Mouse (Mus musculus): ENCODE data around the gene Tenm2.

Gene Tenm2

DNA sequence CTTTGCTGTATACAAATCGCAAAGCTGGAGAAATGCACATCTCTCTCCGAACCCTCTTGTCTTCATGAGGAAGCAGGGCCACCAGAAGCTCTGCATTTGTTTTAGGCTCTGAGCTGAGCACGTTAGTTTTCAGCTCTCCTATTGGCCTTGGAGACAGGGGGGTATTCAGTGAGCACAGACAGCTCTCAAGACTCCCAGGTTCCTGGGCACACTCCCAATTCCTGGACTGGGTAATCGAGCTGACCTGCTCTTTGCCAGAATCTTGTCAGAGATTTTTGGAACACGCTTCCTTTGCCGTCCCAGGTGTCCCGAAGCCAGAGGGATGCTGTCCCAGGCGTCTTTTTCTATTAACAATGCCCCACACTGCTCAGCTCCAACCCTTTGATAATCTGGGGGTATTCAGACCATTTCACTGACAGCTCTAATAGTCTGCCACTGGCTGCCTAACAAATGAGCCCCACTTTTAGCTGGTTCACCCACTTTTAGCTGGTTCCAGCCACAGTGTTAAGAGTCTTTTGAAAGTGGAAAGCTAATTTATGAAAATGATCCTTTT is 1161.7 kb downstream of the Tenm2 start:
- DNase-seq (ENCODE audit: inconsistent age in 2 of 2, low spot score in 1 of 2): no peak

DNA sequence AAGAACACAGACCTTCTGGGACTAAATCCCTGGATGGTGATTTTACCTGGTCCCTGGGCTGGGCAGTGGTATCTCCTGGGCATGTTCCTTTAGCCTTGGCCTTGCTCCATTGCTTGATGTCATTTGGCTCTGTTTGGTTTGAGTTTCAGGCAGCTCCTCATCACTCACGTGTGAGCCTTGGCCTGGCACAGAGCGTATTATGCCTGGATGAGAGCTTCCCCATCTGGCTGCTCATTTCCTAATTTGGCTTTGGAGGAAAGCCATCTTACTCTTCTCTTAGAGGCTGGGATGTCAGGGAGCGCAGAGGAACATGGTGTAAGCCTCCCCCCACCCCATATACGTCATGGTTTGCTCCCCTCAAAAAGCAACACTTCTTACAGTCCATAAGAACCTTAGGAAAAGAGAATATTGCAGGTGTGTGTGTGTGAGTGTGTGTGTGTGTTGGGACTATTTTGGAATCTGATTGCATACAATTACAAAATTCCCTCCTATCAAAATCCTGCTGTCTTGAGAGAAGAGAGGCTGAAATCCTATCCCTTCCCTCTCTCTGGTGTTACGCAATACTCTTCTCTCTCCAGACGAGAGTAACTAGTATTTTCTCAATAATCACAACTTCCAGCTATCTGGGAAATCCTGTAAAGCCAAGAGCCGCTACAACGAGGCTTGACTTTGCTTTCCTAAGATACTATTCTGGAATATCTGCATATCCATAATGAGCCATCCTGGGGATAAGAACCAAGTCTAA is 1162.5 kb downstream of the Tenm2 start:
- no peak for DNase-seq (ENCODE audit: inconsistent age in 2 of 2, low spot score in 1 of 2)

DNA sequence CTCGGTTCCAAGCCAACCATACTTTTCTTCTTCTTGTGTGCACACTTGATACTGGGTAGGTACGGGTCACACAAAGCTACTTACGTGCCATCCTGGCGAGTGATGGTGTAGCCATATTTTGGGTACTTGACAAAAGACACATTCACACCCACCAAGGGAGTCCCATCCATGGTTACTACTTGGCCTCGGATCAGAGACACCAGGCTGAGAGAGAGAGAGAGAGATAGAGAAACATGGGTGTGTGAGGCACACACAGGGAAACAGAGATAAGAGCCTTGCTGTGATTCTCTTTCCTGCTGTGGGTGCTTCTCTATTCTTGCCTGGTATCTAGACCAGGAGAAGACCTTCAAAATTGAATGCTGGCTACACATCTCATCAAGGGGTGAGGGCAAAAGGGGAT is 1163.1 kb downstream of the Tenm2 start:
- no peak for DNase-seq (ENCODE audit: inconsistent age in 2 of 2, low spot score in 1 of 2)

DNA sequence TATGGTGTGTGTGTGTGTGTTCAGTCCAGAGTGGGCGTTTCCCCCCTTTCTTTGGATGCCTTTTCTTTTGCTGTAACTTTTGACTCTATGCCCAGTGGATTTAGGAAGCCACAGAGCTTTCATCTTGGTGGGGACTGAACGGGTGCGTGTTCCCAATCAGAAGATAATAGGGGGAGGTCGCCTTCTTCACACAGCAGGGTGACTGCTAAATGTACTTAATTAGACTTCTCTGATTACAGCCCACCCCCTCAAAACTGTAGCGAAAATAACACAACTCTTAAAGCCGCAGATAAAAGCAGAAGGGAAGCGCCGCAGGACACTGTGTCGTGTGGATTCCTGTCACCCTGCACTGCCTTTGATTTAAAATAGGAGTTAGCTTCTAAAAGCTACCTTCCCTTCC is 1163.7 kb downstream of the Tenm2 start:
- no peak for DNase-seq (ENCODE audit: inconsistent age in 2 of 2, low spot score in 1 of 2)

DNA sequence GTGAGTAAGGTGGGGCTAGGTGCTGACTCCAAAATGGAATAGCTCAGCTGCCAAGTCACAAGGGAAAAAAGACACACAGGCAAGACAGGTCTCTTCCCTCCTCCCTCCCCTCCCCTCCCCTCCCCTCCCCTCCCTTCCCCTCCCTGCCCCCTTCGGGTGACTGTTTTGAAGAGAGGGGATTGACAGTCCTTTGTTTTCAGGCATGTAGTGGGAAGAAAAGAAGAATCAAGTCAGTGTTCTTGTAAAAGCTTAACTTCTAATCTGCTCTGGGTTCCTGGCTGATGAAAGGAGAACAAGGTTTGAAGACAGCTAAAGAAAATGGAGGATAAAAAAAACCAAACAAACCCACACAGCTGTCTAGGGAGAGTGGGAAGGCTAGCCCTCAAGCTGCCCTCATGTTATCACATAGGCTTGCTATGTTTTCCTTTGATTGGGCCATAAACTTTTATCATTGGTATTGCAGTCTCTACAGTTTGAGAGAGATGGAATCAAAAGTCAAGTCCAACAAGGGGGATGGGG is 1176.4 kb downstream of the Tenm2 start:
- no peak for DNase-seq (ENCODE audit: inconsistent age in 2 of 2, low spot score in 1 of 2)

DNA sequence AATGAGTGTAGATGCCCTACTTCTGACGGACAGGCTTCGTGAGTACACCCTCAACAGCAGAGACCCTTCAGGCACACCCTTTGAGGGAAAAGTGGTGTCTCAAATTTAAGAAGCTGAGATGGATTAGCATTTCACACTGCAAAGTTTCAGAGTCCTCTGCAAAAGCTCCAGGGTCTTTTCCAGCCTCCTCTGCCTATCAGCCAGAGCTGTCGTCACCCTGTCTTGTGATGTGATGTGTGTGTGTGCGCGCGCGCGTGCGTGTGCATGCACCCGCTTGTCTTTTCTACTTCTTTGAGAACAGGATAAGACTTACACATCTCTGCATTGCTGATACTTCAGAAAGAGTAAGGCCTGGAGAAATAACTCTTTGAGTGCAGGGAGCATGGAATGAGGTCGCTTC is 1179.2 kb downstream of the Tenm2 start:
- no peak for DNase-seq (ENCODE audit: inconsistent age in 2 of 2, low spot score in 1 of 2)

DNA sequence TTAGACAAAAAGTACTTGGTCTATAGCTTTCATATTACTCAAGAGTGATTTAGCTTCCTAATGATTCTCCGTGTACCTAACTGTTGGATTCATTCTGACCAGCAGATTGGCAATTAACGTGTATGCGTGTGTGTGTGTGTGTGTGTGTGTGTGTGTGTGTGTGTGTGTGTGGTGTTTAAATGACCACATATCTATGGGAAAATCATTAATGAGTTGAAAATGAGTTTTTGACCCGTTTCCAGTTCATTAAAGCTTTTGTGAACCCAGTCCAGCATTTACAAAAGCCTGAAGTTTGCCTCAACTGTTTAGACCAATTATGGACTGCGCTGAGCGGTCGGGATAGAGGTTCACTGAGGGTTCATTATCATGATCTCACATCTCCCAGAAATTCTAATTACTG is 1181.4 kb downstream of the Tenm2 start:
- no peak for DNase-seq (ENCODE audit: inconsistent age in 2 of 2, low spot score in 1 of 2)

DNA sequence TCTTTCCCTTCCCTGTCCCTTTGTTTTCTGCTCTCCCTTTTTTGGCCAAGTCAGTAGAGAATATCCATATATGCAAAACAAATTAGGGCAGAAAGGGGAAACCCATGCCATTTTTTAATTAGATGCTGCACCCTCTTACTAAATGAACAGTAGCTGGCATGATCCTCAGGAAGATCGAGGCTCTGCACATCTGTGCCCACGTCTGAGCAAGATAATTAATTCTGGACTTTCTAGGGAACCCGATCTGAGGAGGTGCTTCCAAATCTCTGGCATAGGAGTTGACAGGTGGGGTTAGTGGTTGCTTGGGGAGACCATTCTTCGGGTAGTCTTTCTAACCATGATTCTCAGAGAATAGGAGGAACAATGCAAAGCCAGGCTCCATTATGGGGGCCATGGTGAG is 1182.3 kb downstream of the Tenm2 start:
- DNase-seq (ENCODE audit: inconsistent age in 2 of 2, low spot score in 1 of 2): no peak

DNA sequence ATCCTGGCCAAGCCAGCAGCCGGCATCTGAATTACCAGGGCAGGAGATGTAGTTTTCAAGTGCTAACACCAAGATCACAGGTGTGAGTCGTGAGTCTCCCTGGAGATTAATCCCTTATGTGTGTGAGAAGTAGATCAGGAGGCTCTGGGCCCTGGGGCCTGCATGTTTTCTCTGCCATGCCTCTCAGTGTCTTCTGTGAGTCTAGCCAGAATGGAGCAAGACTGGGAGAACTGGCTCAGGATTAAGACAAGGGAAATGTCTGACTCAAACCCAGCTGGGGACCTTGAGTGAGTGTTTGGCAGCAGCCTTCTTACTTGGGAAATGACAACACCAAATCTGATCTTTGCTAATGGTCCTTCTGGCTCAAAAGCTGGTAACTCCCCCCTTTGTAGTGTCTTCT is 1183.2 kb downstream of the Tenm2 start:
- DNase-seq (ENCODE audit: inconsistent age in 2 of 2, low spot score in 1 of 2): peak in 1 of 2 experiments; percentile 47

DNA sequence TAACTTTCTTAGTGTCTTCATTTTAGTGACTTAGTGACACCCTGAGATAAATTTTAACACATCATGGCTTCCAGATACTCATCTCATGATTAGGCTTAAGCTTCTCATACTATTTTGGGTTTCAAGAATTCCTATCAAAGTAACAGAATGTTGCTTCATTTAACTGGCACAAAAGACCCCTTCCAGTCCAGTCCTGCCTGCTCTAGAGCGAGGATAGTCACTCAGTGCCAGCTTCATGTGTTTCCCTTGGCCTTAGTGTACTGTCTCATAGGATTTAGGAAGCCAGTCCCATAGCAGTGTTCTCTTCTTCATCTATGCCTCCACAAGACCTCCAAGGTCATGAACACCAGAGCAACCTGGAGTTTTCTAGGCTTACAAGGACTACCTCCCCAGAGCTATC is 1183.7 kb downstream of the Tenm2 start:
- DNase-seq (ENCODE audit: inconsistent age in 2 of 2, low spot score in 1 of 2): no peak

DNA sequence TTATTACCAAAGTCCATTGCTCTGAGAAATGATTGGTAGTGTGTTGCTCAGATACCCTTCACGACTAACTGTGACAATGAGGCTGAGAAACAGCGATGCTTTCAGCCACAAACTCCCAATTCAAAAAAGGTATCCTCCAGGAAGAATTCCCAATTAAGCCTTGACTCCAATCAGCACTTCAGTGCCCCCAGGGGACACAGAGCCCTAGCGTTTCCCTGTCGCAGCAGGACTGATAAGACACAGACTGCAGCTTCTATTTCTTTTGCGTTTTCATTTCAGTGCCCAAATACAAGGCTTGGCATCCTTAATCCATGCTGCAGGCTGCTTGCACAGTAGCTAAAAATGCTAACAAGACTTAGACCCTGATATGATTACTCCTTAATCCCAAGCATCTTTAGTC is 1186.2 kb downstream of the Tenm2 start:
- DNase-seq (ENCODE audit: inconsistent age in 2 of 2, low spot score in 1 of 2): no peak

DNA sequence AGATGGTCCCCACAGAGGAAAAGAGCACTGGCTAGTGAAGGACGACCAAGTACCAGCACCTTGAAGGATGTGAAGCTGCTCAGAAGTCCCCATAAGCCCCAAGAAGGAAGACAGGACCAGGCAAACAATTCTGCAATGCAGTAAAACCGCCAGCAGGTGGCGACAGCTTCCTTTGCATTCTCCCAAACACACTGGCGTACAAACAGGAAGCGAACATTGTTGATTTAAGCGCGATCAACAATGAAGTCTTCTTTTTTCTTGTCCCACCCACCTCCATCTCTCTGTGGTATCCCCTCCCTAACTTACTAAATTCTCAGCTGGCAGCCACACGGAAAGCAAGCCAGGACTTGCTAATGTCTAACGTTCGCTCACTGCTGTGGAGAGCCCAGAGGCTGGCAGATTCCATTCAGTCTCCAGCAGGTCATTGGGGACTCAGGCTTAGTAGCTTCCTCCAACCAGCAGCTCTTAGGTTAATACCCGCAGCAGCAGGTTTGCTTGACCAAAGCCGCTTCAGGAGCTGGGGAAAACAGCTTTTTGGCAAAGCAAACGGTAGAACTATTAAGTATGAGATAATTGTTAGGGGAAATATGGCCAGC is 1190.0 kb downstream of the Tenm2 start:
- DNase-seq (ENCODE audit: inconsistent age in 2 of 2, low spot score in 1 of 2): peak; percentile 69 to 92

DNA sequence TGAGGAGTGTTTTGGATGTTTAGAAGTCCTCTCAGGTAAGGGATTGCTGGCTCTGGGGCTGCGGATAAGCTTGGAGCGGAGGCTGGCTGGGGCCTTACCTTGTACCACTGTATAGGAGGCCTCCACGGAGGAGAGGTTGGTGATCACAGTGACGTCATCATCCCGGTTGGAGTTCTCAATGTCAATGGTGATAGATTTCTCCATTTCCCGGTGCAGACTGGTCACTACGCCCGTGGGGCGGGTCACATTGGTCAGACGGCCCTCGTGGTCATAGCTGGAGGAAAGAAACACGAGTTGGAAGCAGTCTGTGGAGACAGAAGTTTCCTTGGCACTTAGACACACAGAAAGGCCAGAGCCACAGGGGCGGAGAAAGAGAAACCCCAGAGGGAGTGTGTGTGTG is 1194.4 kb downstream of the Tenm2 start:
- DNase-seq (ENCODE audit: inconsistent age in 2 of 2, low spot score in 1 of 2): no peak

DNA sequence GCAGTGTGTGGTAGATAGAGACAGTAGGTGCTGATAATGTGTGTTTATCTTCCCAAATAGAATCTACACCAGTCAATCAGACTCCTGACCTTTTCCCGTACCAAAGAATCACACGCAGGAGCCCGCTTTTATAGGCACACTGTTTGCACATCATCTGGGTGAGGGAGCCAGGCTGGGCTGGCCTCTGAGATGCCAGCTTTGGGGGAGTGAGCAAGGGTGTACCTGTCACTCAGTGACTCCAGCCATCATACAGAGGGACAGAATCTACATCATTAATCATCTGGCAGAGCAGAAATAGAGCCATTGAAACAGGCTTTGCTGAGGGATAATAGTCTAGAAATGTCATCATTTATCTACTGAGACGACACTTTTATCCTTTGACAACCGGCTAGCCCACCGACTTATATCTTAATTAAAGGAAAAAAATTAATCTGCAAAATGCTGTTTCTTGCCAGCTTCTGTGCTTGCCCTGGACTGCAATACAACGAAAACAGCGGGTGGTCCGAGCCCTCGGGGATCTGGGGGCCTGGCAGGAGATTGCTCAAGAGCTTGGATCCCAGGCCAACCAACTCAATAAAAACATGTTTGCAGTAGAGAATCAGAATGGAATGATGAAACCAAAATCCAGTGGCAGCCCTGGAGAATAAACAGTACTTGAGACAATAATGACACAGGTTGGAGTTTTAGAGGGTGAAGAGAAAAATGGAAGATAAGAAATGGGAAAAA is 1195.1 kb downstream of the Tenm2 start:
- no peak for DNase-seq (ENCODE audit: inconsistent age in 2 of 2, low spot score in 1 of 2)

DNA sequence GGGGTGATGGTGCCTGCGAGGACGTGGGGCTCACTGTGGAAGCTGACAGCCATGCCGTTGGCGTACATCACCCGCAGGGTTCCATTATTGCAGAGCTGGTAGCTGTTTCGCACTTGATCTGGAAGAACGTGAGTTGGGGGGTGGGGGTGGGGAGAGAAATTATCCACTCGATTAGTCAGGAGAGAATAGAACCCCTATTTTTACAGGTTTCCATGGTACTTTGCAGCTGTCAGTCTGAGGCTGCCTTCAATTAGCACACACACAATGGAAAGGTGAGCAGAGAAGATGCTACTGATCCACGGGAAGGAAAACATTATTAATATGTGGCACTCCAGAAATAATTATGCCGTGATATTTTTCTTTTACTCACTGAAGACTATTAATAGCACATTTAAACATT is 1195.9 kb downstream of the Tenm2 start:
- no peak for DNase-seq (ENCODE audit: inconsistent age in 2 of 2, low spot score in 1 of 2)

DNA sequence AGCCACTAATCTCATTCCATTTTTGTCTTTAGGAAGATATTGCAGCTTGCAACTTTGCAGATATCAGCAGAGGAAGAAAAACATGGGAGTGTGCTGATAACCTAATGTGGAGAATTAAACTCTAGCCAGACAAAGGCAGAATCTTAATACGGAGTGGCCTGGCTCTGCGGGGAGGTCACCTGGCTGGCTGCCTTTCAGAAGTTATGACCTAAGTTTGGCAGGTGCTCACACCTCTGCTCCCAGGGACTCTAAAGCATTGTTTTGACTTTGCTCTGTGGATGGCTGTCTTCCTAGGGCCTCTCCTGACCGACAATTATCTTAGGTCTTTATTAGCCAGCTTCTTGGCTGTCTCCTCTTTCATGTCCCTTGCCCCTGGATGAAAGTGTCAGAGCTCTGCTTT is 1197.4 kb downstream of the Tenm2 start:
- no peak for DNase-seq (ENCODE audit: inconsistent age in 2 of 2, low spot score in 1 of 2)

DNA sequence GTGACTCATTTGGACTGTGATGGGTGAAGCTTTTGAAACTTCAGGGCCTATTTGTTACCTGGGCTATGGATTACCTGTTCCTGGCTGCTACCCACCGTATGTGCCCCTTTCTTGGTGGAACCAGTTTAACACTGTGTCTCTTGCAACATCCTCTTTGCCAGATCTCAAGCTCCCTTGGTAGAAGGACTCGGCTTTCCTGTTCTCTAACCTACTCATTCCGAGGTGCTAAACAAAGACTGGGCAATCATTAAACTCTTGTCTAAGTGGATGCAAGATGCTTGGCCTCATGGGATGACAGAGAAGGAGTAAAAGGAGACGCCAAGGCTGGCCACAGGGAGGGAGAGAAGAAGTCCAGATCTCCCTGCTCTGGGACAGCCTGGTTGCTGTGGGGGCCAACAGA is 1198.5 kb downstream of the Tenm2 start:
- no peak for DNase-seq (ENCODE audit: inconsistent age in 2 of 2, low spot score in 1 of 2)

DNA sequence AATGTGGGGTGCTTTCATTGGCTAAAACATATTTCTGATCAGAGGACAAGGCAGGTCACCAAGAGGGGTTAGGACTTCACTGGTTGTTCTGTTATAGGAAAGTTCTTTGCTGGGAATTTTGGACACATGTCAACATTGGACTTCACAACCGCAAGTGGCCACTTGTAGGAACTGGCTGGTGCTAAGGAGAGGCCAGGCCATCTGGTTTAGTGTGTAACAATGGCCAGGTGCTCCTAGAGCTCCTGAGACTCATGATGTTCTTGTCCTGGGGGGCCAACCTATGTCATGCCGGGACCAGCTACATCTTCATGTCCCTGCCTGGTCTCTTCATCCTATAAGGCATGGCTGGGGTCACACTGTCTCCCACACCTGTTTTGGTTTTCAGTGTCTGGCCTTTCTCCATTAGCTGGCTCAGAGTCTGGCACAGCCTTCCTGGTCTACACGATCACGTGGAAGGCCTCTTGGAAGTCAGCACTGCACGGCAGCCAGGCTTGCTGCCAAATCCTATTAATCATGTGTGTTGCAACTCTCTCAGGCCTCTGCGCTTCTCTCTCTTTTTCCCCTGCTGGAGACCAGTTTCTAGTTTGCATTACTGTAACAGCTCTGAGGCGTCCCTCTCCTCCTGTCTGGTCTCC is 1199.6 kb downstream of the Tenm2 start:
- peak; percentile 93 to 97 for DNase-seq (ENCODE audit: inconsistent age in 2 of 2, low spot score in 1 of 2)

DNA sequence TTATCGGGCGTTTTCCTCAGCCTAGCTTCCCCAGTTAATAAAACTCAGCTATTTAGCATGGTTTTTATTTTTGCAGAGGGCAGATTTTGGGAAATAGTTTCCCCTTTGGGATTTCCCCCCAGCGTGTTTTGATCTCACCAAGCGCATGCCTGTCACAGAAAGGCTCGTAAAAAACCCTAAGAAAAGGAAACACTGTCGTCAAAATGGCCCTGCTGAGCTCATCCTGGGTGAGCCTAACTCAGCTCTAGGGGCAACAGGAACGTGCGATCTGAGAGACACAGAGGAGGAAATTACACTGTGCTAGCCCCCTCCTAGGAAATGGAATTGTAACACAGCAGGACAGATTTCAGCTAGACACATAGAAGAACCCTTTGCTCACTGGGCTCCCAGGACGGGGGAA is 1204.0 kb downstream of the Tenm2 start:
- no peak for DNase-seq (ENCODE audit: inconsistent age in 2 of 2, low spot score in 1 of 2)

DNA sequence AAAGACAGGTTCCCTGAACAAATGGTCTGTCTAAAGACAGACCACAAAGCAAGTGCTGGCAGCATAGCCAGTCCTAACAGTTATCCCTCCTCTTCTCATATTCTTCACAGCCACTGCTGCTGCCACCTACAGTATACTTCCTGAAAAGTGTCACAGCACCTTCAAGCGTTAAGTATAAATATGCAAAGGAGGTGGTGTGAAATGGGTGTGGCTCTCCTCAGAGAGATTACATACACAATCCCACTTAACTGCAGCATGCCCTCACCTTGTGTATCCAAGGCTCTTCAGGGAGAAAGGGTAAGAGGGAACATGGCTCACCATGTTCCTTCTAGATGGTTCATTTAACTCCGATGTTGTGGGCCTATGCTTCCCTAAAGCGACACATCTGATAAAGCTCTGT is 1215.8 kb downstream of the Tenm2 start:
- no peak for DNase-seq (ENCODE audit: inconsistent age in 2 of 2, low spot score in 1 of 2)

DNA sequence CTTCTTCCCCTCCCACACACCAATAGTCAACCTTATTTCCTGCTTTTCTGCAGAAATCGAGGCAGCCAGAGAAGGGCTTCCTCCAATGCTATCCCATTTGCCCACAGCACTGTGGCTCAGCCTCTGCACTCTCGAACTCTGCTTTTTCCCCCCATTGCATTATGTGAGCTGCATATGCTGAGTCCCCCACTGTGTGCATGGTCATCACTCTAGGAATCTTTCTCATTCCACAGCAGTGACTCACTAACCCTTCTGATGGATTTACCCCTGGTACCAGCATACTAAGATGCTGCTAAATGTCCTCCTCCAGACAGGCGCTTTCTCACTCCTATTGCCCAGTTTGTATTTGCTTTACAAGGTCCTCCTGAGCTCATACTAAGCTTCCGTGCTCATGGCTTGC is 1222.6 kb downstream of the Tenm2 start:
- DNase-seq (ENCODE audit: inconsistent age in 2 of 2, low spot score in 1 of 2): no peak
